Comparison of ENCODE assay signal across 19 mouse cellular contexts in genomic region chr3:69340971-69341370, GRCm38 (mm10).
"Had no signal": no experiment of that assay in that cellular context is flagged by ENCODE, and none has a peak within 500 bp of the region (broad histone marks: within the 10 kb centered on the region; RNA-seq: fewer than 3 reads in every experiment).

No protein-coding gene starts in this region.

- DNase-seq: kidney, adult 18-20 months; kidney, adult 9 months; kidney, postnatal 14 days; kidney, postnatal 4 days; left cerebral cortex, postnatal 4 days; lung, adult 2 months; lung, postnatal 14 days; midbrain, embryonic 14.5 days; right cerebral cortex, postnatal 25 days; spleen, adult 18-20 months; thymus, adult 18-20 months; thymus, postnatal 36 days had no signal

- H3K4me1 ChIP-seq: limb, embryonic 15.5 days; megakaryocyte, embryonic 14.5 days had no signal

- H3K9me3 ChIP-seq: limb, embryonic 12.5 days; limb, embryonic 15.5 days; megakaryocyte, embryonic 14.5 days had no signal

- H3K36me3 ChIP-seq: limb, embryonic 12.5 days; limb, embryonic 15.5 days had no signal

- ATAC-seq: inflammation-experienced regulatory T-cells, adult 6 months; intestine, embryonic 16.5 days had no signal

- H3K9ac ChIP-seq: limb, embryonic 12.5 days; limb, embryonic 15.5 days had no signal

- H3K27me3 ChIP-seq: limb, embryonic 12.5 days; limb, embryonic 15.5 days; megakaryocyte, embryonic 14.5 days had no signal

- H3K4me3 ChIP-seq: limb, embryonic 12.5 days; limb, embryonic 15.5 days; megakaryocyte, embryonic 14.5 days had no signal

- H3K4me2 ChIP-seq: limb, embryonic 12.5 days; limb, embryonic 15.5 days; midbrain, embryonic 11.5 days had no signal

- H3K27ac ChIP-seq: limb, embryonic 12.5 days; limb, embryonic 15.5 days; macrophage had no signal
